Mouse (Mus musculus) natural killer cell, adult 2 months (primary cell): ENCODE measurements around the gene AU041133.
"Not testable (repeated sequence)": the region's sequence is repeated elsewhere in the genome, so short reads cannot be mapped to it uniquely, and the experiment has no call there.

ENCODE experiments used
- DNase-seq, 2 experiments: peaks; one replicate each; pipeline ENCODE4 v3.0.0; 2022; ENCODE audit warnings: low spot score in 2 of 2

Gene AU041133

GRCm38 (mm10) chr10:82127850-82128401 is at the start of gene AU041133:
Gene AU041133, plus strand, starts transcription at chr10:82128013.
- peak; percentile 73 to 81 for DNase-seq

DNA sequence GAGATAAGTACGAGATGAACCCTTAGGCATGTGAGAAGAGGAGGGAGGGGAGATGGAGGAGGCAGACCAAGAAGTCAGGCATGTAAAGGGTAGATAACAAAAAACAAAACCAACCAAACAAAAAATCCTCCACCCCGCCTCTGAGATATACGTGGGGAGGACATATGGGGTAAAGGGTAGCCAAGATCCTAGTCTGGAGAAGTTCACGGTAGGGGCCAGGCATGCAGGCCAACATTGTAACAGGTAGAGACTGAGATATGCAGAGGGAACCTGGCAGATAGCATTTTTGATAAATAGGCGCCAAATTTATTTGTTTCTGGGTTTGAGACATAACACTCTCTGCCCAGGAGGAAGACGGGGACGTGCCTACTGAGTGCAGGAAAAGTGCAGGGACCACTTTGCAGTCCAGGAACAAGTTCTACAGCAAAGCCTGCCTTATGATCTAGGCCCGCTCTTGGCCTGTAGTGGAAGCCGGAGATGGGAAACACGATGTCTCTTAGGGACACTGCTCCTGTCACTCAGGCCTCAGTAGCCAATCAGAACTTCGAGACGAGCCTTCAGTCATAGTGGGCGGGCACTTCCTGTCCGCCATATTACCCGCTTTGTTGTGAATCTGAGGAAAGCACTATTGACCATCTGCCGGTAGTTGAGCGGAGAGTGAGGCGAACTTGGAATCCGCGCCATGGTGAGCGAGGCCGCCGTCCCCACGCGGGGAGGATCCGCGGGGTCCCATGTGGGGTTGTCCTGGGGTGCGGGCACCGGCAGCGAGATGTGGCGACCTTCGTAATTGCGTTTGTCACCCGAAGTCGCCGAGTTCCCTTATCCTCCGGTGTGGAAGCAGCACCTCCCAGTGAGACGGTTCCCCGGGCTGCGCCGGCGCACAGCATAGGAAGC is 44.8 kb upstream of the AU041133 start, which contains the start of gene BC024063:
Gene BC024063, plus strand, starts transcription at position 626 of the 894 bp plus-strand sequence.
- DNase-seq: peak; percentile 39 to 47

GRCm38 (mm10) chr10:82083622-82083971 is 44.2 kb upstream of the AU041133 start:
- not testable (repeated sequence) for DNase-seq

- no peak for DNase-seq
These were observed 10.6 kb upstream of the AU041133 start for GRCm38 (mm10) chr10:82117206-82117605.

GRCm38 (mm10) chr10:82145282-82145681 is 17.5 kb downstream of the AU041133 start:
- no peak for DNase-seq

DNA sequence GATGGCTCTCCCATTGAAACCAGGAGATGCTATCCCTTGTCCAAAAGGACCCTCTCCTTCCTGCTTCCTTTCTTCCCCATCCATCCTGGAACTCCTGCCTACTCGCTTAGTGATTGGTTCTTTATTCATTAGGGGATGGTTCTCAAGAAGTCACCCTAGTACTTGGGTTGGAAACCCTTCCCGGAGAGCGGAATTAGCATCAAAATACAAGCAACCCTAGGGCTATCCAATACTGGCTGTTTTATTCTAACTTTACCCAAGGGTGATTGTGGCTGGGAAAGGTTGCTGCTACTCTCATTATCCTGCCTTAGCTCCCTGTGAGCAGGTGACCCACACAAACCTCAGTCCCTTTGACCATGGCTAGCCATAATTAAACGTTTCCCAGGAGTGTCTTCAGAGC is 19.8 kb downstream of the AU041133 start:
- DNase-seq: no peak

- no peak for DNase-seq
These were observed 40.0 kb downstream of the AU041133 start for GRCm38 (mm10) chr10:82167777-82168176.

DNA sequence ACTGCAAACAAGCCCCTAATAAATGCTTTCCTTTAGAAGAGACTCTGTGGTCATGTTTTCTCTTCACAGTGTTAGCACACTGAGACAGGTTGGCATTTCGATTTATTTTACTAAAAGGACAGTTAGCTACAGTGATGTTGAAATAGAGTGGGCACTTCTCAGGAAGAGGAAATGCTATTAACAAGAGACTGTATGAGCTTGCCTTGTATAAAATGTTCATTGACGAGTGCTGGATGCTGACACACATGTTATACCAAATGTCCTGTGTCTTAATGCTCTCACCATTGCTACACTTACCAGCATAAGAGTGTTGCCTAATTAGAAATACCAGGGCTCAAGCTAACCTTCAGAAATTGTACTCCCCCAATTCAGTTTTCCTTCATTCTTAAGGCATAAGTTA is 42.0 kb downstream of the AU041133 start:
- no peak for DNase-seq

DNA sequence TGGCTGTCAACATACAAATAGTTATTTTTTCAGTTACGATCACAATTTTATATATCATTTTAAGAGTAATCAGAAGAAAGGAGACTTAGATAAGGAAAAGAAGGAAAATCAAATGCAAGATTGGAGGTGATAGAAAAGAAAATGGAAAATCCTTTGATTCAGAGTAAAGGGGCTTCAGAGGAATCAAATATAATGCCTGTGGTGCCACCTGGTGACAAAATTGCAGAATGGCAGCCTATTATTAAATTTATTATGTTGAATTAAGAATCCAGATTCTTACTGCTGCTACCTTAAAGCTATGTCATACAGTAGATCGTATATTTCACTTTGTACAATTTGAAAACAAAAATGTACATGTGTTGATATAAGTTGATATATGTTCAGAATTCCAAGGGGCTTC is 43.0 kb downstream of the AU041133 start:
- DNase-seq: peak in 1 of 2 experiments; percentile 10

GRCm38 (mm10) chr10:82178257-82179064 is 50.6 kb downstream of the AU041133 start:
- peak; percentile 36 to 56 for DNase-seq
